Mouse (Mus musculus): ENCODE results near the gene Rag1.

The Rag1 gene

DNA sequence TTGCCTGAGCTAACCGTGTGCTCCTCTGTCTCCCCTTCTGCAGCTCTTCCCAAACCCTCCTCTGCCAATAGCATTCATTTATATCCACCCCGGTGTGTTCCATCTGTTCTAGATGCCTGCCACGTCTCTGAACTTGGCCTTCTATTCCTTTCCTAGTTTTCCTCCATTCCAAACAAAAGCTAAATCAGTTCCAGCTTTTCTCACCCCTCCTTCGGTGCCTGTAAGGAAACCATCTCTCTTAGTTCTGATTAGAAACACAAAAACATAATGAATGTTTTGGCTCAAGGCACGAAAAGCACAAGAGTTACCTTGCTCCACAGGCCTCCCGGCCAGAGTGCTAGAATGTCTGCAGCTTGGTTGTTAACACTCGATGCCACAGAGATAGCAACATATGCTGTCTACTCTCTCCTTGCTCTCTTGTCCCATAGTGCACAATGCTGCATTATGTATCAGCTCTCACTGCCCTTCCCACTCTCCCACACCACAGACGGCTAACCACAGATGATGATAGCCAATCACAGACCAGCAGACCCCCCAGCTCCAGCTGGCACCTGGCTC, at the start of gene Rag1, which contains the start of gene B230118H07Rik:
TSS of gene Rag1 (minus strand) at position 388 of the 558 bp plus-strand sequence.
TSS of gene B230118H07Rik (minus strand) at position 419 of the 558 bp plus-strand sequence.
- no peak for DNase-seq

DNA sequence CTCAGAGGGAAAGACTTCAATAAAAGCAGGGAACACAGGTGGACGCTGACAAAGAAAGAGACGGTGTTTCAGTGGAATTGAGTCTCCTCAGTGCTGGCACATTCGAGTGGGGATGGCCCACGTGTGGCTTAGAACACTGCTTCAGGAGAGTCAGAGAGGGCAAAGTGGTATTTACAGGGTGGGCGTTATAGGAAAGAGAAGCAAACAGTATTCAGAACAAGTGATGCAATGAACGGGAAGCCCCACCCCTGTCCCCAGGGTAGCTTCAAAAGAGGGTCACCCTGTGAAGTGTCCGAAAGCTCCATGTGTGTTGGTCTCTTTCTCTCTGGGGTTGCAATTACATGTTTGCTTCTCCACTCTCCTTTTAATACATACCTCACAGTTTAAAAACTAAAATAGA, 46.3 kb upstream of the Rag1 start:
- DNase-seq: no peak

DNA sequence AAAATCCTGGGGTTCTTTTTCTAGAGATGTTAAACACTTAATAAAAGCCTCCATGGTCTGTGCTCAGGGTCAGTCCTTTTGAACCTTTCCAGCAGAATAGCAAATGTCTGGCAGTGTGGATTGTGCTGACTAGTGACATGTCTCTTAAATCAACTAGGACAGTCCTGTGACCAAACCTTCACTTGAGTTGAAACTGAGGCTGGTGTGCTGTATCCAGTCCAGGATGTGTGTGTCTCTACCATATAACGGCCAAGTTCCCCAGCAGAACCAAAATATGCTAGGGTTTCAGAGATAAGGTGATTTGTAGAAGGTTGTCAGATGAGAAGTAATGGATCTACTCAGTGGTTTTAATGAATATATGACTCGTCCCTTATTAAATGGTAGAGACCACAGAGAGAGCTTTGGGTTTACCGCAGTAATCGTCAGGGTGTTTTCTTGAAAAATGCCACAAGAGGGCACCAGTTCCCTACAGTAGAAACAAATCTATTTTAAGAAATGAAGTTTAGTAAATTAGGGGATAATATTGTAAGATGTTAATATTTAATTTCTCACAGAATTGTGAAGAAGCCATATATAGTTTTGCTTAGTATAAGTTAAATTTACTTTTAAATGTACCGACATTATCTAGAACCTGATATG, 44.4 kb upstream of the Rag1 start:
- DNase-seq: peak; percentile 27 to 51

DNA sequence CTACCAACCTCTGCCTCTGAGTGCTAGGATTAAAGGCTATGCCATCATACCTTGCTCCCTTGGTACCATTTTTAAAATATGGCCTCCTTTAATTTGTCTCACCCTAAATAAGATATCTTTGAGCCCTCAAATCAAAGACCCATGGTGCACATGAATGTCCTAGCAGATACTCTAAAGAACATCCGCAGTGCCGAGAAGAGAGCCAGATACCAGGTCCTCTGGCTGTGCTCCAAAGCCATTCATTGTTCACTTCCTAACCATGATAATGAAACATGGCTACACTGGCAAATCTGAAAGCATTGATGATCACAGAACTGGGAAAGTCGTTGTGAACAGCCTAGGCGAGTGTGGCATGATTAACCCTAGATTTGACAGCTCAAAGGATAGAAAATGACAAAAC, 43.7 kb upstream of the Rag1 start:
- DNase-seq: no peak

DNA sequence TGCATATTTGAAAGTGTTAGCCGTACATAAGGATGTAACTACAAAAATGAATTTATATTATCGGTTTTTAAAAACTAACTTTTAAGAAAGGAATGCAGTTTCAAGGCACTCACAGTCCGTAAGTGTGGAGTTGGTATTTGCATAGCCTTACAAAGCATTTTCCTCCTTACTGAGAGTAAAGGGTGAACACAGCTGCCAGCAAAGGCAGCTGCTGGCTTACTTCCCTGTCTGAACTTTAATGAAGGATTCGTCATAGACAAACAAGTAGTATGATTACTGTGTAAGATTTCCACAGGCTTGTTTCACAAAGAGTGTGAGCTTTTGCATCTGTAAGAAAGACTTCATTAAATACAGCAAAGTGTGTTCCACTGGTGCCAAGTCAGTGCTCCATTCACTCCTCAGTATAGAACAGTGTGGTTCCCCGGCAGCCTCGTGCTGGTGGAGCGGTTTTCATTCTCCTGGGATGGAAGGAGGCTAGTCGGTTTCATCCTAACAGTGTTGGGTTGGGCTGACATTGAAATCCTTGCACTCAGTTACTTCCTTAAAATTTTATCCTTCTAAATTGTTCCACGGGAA, 41.0 kb upstream of the Rag1 start:
- no peak for DNase-seq

DNA sequence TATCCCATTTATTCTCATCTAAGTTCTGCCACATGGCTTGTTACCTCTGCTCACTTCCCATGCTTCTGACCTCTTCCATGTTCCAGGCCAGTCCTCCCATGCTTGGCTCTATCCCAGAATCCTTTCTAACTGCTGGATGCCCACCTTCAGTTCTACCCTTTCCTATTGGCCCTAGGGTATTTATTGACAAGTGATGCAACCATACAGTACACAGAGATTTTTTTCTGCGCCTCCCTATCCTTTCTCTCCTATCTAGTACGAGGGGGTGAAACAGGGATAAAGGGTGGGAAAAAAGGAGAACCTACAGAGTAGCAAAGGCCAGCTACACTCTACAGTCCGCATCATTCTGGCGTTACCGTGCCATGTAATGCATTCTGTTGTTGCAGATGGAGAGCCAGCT, 38.7 kb upstream of the Rag1 start:
- DNase-seq: no peak

DNA sequence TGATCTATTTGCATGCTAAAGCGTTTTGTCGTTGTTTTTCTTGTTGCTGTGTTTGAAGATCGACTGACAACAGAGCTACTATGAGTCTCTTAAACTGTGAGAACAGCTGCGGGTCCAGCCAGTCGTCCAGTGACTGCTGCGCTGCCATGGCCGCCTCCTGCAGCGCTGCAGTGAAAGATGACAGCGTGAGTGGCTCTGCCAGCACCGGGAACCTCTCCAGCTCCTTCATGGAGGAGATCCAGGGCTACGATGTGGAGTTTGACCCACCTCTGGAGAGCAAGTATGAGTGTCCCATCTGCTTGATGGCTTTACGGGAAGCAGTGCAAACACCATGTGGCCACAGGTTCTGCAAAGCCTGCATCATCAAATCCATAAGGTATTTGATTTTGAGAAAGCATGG, 35.1 kb upstream of the Rag1 start:
- peak; percentile 69 to 82 for DNase-seq

DNA sequence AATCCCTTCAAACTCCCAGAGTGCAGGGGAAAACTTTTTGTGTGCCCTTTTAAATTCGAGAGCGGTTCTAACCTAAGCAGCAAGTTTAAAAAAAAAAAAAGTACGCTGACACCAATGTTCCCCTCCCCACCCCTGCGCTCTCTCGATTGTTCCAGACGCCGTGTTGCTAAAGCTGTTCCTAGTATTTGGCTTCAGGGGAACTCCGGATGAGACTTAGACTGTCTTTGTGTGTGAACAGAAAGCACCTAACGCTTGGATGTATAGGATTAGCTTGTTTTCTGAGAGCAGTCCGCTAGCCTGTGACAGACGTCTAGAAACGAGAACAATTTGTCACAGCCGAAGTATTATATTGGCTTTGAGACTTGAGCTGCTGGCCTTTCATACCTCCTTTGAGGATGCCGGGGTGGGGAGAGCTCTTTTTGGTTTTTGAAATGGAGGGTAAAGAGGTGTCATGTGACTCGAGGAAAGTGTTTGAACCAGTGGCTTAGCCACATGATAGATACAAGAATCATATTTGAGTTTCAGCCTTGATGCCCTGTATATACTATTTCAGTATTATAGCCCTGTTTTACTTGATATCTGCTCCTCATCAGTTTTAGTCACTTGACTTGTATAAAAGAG, 30.0 kb upstream of the Rag1 start:
- peak in 1 of 2 experiments; percentile 17 for DNase-seq

DNA sequence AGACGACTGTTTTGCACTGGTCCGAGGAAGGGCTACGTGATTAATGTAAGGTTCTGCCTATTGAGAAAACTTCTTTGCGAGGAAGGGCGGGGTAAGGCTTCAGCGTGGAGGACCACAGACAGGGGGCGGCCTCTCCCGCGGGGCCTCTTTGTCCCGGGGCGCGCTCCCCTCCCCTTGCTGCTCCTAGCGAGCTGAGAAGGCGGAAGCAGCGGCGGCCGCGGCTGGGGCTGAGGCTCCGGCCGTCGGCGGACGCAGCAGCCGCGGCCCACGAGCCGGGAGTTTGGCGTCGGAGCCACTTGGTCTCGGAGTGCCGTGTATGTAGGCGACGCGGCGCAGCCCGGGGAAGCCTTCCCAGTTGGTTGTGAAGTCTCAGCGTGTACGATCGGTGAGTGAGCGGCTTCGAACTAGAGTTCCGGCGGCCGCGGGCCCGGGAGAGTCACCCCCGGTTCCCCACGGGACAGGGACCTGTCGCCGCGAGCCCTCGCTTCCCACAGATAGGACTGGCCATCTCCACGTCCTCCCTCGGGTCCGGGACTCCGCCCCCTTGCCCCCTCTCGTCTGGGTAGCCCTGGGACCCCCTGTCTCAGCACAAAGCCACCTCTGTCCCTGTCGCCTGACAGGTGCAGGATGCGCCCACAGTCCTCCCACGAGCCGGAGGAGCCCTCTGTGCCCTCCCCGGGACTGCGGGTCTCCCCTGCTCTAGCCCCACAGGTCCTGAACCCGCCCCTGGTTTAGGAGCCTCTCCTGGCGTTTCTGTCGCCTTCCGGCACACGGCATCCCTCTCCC, 29.1 kb upstream of the Rag1 start, which contains the start of gene Traf6:
TSS of gene Traf6 (plus strand) at position 194 of the 786 bp plus-strand sequence.
- peak; percentile 88 to 95 for DNase-seq

DNA sequence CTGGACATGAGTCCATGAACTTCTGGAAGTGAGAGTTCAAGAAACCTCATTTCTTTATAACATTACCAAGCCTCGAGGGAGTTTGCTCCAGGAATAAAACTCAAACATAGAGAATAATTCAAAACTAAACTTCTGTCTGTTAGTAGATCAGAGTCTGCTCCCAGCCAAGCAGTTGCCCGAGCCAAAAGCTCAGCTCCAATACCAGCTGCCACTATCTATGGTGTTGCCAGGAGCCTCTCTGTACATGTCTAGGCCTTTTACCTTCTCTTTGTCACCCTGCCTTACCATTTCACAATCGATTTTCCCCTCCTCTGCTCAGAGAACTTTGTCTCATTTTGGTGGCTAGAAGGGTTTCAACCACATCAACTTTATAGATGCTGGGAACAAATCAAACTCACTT, 24.2 kb upstream of the Rag1 start:
- no peak for DNase-seq

DNA sequence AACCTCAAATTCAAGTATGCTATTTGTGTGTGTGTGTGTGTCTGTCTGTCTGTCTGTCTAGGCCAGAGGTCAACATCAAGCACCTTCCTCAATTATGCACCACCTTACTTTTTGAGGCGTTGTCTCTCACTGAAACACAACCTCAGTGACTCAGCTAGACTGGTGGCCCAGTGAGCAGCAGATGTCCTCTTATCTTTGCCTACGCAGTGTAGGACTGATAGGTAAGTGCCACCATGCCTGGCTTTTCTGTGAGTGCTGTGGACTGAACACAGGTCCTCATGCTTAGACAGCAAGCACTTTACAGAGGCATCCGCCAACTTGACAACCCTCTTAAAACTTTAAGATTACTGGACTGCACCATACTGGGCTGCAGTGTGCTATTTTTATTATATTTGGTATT, 19.4 kb upstream of the Rag1 start:
- no peak for DNase-seq

DNA sequence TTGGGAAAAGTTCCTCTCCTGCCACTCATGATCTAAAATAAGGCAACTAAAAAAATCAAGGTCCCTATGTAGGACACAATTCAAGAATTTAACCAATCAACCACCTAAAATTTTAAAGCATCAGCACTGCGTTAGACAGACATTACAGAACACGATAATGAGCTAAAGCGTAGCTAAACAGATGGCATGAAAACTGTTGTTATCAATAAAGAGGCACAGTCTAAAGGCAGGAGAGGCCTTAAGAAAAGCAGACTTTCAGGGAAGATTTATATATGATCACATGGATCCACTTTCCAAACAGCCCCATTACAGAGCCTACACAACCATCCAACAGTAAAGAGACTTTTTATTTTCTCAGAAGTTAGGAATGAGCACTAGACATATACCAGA, 16.4 kb upstream of the Rag1 start:
- no peak for DNase-seq

DNA sequence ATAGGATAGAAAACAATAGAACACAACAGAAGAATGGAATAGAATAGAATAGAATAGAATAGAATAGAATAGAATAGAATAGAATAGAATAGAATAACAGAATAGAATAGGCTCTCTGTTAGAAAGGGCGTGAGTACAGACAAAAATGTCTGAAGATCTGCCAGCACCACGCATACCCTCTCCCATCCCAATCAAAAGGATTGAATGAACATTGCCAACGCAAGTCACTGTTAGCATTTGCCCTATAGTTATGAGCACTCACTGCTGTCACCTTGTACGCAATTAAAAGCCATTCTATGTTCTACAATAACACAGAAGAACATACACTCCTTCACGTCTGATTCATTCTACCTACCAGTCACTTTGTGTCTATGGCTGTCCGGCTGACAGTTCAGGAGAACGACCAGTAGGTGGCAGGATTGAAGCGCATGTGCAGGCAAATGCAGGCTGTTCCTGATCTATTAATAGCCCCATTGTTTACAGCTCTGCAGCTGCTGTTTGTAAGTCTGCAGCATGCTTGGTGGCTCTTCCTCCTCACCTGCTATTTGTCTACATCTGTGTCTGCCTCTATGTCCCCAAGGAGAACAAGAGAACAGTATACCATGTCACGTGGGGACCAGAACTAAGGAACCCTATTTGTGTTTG, 15.9 kb upstream of the Rag1 start:
- peak; percentile 80 to 88 for DNase-seq

DNA sequence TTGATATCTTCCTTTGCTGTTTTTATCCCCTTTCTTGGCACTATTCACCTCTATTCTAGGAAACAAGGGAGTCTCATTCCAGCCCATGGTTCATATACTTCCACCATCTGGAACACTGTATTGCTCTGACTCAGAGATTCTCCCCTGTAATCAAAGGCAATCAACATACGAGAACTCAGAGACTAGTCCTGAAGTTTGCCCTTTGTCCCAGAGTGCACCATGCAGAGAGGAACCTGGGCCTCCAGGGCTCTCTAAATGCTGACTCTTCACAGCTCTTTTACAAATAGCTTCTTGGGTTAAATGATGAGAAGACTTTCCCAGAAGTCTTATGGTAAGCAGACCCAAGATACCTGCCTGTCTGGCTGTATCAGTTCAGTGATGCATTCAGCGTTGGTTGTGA, 11.2 kb upstream of the Rag1 start:
- DNase-seq: peak; percentile 14 to 15

DNA sequence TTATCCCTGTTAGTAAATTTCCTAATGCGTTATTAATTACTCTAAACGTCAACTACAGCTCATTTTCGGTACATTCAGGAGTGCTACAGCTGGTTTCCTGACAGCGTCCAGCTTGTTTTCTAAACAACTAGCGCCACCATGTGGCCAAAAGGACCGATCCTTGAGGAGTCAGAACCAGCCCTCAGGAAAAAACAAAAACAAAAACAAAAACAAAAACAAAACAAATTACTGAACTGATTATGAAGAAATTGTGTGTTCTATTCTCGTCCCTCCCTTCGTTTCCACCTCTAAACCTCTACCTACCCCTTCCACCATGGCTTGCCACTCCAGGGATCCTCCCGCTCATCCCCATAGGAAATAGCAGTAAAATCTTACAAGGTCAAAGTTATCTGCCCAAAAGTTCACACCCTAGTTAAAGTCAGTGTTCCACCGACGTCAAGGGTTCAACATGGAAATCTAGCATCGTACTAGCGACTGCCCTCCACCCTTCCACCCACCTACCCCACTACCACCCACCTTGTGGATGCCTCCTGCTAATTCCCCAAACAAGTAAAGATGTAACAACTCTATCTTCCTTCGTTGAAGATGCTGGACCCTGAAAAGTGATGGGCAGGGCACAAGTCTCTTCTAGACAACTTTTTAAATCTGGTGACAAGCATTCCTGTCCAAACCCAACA, 3.8 kb upstream of the Rag1 start:
- peak; percentile 73 to 93 for DNase-seq

DNA sequence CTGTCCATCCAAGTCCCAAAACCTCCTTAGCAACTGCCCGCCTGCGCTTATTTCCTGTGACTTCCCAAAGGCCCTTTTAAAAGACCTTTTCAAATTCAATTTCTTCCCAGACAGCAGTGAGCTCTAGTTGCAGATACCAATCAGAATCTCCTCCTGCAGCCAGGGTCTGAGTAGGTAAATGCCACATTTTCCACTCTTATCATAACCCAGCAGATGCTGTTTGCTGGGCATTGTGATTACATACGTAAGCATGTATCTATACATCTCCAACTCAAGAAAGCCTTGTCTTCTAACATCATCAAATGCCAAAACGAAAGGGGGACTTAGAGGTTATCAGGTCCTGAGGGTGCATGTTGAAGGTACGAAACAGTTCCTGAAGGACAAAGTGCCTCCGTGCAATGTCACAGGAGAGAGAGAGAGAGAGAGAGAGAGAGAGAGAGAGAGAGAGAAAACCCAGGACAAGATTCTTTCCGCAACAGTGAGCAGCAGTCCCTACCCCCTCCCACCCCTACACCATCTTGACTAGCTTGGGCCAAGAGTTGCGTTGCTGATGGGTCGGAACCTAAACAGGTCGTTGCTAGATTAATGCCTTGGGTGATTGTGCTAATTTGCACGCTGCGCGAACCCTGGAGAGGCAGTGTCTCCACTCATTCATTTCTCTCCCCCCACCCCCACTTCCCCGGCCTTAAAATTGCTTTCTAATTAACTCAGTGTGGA, 3.1 kb upstream of the Rag1 start:
- DNase-seq: peak in 1 of 2 experiments; percentile 4

DNA sequence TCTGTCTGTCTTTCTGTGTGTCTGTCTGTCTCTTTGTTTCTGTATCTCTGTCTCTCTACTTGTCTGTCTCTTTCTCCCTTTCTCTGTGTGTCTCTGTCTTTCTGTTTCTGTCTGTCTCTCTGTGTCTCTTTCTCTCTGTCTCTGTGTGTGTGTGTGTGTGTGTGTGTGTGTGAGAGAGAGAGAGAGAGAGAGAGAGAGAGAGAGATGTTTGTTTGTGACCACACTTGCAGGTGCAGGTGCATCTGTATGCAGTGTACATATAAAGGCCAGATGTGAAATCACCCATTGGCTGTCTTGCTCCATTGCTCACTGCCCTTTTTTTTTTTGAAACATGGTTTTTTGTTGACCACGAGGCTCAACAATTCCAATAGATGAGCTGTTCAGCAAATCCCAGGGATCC, 1.1 kb upstream of the Rag1 start:
- DNase-seq: no peak

DNA sequence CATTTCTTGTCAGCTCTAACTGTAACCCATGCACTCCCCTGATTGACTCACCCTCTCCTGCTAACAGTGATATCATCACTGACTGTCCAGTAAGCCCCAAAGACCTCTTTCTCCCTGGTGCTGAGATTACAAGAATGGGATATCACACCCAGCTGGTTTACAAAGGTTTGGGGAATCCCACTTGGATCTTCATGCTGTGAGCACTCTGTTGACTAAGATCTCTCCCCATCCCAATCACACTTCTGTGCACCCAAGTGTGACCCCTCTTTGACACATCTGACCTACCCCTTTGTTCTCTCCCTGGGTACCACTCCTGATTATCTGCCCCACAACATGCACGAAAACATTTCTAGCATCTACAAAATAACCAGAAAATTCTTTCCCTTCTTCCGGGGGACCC, 940 bp downstream of the Rag1 start:
- no peak for DNase-seq

DNA sequence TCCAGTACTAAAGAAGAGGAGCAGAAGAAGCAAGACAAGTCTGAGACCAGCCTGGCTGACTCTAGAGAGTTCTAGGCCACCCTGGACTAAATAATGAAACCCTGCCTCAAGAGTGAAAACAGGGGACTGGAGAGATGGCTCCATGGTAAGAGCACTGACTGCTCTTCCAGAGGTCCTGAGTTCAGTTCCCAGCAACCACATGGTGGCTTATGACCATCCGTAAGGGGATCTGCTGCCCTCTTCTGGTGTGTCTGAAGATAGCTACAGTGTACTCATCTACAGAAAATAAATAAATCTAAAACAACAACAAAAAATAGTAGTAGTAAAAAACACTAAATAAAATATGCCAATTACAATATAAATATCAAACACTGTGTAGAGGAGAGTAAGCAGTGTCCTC, 3.5 kb downstream of the Rag1 start:
- DNase-seq: no peak

DNA sequence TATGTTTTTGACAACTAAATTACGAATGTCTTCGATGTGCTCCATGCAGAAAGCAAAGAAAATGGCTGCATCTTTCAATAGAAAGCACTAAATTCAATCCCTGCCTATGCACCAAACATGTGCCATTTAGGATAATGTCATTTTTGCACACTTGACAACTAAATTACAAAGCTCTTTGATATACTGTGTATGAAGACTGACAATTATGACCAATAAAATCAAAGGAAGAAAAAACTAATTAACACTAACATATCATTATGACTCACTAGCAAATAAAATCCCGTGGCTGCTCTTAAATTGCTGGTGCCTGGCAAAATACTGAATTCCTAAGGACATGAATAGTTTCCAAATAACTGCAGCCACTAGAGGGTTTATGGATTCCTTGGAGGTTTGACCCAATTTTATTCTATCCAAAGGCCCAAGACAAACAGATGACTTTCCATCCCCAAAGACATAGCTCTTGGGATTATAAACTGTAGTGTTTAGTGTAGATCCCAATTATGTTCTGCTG, 9.4 kb downstream of the Rag1 start:
- no peak for DNase-seq
